Mouse (Mus musculus): ENCODE measurements around the gene Nup50.
"Not testable (repeated sequence)": the region's sequence is repeated elsewhere in the genome, so short reads cannot be mapped to it uniquely, and the experiment has no call there.

DNA sequence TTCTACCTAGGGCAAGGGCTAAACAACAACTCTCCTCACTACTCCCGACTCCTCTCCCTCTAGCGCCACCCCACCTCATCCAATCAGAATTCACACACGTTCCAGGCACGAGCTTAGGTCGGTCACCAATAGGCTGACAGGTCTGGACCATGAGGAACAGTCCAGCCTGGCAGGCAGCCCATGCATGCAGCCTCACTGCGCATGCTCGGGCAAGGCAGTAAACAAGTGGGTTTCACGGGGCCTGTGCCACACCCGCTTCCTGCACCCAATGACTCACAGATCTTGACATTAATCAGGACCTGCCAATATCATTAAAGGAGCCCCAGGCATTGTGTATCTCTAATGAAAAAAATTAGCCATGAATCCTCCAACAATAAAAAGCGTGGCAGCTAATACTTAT is 27.0 kb upstream of the Nup50 start:
- TF ChIP-seq GATA1 (IDR thresholded peaks at IDR 0.05; ENCODE audit: borderline replicate concordance, low read length); FLI1 (IDR thresholded peaks at IDR 0.05; ENCODE audit: low read length): not testable (repeated sequence)

All from megakaryocyte, embryonic 14.5 days (primary cell).